Mouse (Mus musculus) CD4-positive, CD25-positive, alpha-beta regulatory T cell, adult 4 months (primary cell): ENCODE results near the gene Clec16a. TPM values are rescaled to one million over a fixed set of nuclear protein-coding genes. Genes with fewer than 3 reads are reported as not detected.

Source experiments
- ATAC-seq: one replicate; pipeline ENCODE4 v1.8.0; 2017
- polyA plus RNA-seq, 2 experiments: library from polyadenylated mRNA; unstranded; fragments of 100-300 nt; shearing (Covaris generic); gene quantifications; one replicate each; pipeline ENCODE4 v1.2.1; 2017

Clec16a gene
- polyA plus RNA-seq, 2 experiments from 2014 or later: 8.4 to 8.7 TPM

- peak; percentile 74 for ATAC-seq
Observed at GRCm38 (mm10) chr16:10586546-10586945, 41.4 kb downstream of the Clec16a start.

GRCm38 (mm10) chr16:10599888-10600740 lies 55.0 kb downstream of the Clec16a start:
- no peak for ATAC-seq

GRCm38 (mm10) chr16:10607802-10608201 lies 62.7 kb downstream of the Clec16a start:
- no peak for ATAC-seq

GRCm38 (mm10) chr16:10609921-10610320 lies 64.8 kb downstream of the Clec16a start:
- ATAC-seq: no peak

- ATAC-seq: no peak
Observed at GRCm38 (mm10) chr16:10610801-10611200, 65.7 kb downstream of the Clec16a start.

GRCm38 (mm10) chr16:10611306-10611705 lies 66.2 kb downstream of the Clec16a start:
- no peak for ATAC-seq

- no peak for ATAC-seq
Observed at GRCm38 (mm10) chr16:10613996-10614395, 68.9 kb downstream of the Clec16a start.

GRCm38 (mm10) chr16:10620961-10621614 lies 75.9 kb downstream of the Clec16a start:
- no peak for ATAC-seq

- ATAC-seq: no peak
Observed at GRCm38 (mm10) chr16:10621710-10622109, 76.6 kb downstream of the Clec16a start.

- ATAC-seq: no peak
Observed at GRCm38 (mm10) chr16:10626116-10626515, 81.0 kb downstream of the Clec16a start.

GRCm38 (mm10) chr16:10627136-10627668 lies 82.1 kb downstream of the Clec16a start:
- no peak for ATAC-seq

- ATAC-seq: no peak
Observed at GRCm38 (mm10) chr16:10628030-10628555, 83.0 kb downstream of the Clec16a start.

- no peak for ATAC-seq
Observed at GRCm38 (mm10) chr16:10628960-10629359, 83.8 kb downstream of the Clec16a start.

GRCm38 (mm10) chr16:10629361-10629760 lies 84.2 kb downstream of the Clec16a start:
- ATAC-seq: no peak

GRCm38 (mm10) chr16:10634940-10635339 lies 89.8 kb downstream of the Clec16a start:
- ATAC-seq: no peak

GRCm38 (mm10) chr16:10637898-10638297 lies 92.8 kb downstream of the Clec16a start:
- ATAC-seq: no peak

GRCm38 (mm10) chr16:10639111-10639889 lies 94.2 kb downstream of the Clec16a start:
- ATAC-seq: peak; percentile 74

GRCm38 (mm10) chr16:10640041-10640440 lies 94.9 kb downstream of the Clec16a start:
- ATAC-seq: peak; percentile 74

- ATAC-seq: no peak
Observed at GRCm38 (mm10) chr16:10641146-10641545, 96.0 kb downstream of the Clec16a start.

GRCm38 (mm10) chr16:10642857-10643633 lies 97.9 kb downstream of the Clec16a start:
- no peak for ATAC-seq

- ATAC-seq: no peak
Observed at GRCm38 (mm10) chr16:10644238-10644637, 99.1 kb downstream of the Clec16a start.

GRCm38 (mm10) chr16:10644731-10645130 lies 99.6 kb downstream of the Clec16a start:
- ATAC-seq: no peak
